Mouse (Mus musculus): Measurements from ENCODE around the gene Fam160b1. TPM values are rescaled to one million over a fixed set of nuclear protein-coding genes. Genes with fewer than 3 reads are reported as not detected.
A peak's percentile ranks its signal among the peaks of the same experiment; 100 is the strongest.

Gene Fam160b1
- total RNA-seq, 1 experiment = 8.5 TPM

DNA sequence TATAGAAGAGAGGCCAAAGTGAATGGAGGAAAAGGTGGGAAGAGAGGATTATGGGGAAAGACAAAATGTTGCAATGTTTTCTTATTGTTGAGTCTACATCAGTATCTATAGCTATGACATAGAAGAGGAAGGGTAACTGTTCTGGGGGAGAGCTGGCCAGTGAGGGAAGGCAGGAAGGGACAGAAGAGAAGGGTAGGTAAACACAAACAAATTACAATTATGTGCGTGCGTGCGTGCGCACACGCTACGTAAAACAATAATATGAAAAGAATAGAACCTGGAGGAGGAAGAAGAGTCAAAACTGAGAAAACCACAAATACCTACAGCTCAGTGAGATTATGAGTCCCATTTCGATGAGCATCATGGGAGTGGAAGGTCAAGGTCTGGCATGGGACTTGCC lies 32.2 kb upstream of the Fam160b1 start:
- TF ChIP-seq ZC3H11A (IDR thresholded peaks at IDR 0.05; ENCODE audit: borderline replicate concordance, low read depth, low read length) = no peak
- TF ChIP-seq MAFK (IDR thresholded peaks at IDR 0.05; ENCODE audit: insufficient read depth, low read depth, low read length) = no peak
- no peak for TF ChIP-seq CHD2 (IDR thresholded peaks at IDR 0.05; ENCODE audit: low read depth, low read length)
- TF ChIP-seq ZNF384 (IDR thresholded peaks at IDR 0.05; ENCODE audit: low read depth, low read length) = no peak
- TF ChIP-seq HCFC1 (IDR thresholded peaks at IDR 0.05; ENCODE audit: borderline replicate concordance, insufficient read depth, low read length) = no peak
- H3K4me3 ChIP-seq (ENCODE audit: insufficient read depth in 1 of 2, low read depth in 1 of 2, low read length in 2 of 2, poor library complexity in 1 of 2, severe bottlenecking in 1 of 2) = no peak overlapping the region
- no peak overlapping the region for H3K9ac ChIP-seq (ENCODE audit: insufficient read depth, low read depth, low read length, poor library complexity, severe bottlenecking)
- no peaks in the 10 kb centered on the region for H3K9me3 ChIP-seq (ENCODE audit: control insufficient read depth, insufficient read depth, low read depth, low read length)
- in situ Hi-C loops (cut with MboI; ENCODE audit: low sequenced_read_pairs in 2 of 2, unreplicated experiment in 2 of 2) = loop anchor here in 1 of 2 experiments (5.0 kb wide), 1 partner anchor 166 kb away; no protein-coding TSS in a partner anchor
- DNase-seq (ENCODE audit: low read depth, low spot score) = no peak
- H3K36me3 ChIP-seq (ENCODE audit: control insufficient read depth, insufficient read depth, low read length, poor library complexity, severe bottlenecking) = no peaks in the 10 kb centered on the region
- no peak overlapping the region for H3K27ac ChIP-seq (ENCODE audit: insufficient read depth, low read depth, low read length, poor library complexity, severe bottlenecking)
- peaks cover 0 to 8% of the 10 kb centered on the region in 2 experiments; a peak in 1 of 4 replicates for H3K4me1 ChIP-seq (ENCODE audit: control insufficient read depth in 2 of 2, insufficient read depth in 2 of 2, low read length in 2 of 2, poor library complexity in 1 of 2)

DNA sequence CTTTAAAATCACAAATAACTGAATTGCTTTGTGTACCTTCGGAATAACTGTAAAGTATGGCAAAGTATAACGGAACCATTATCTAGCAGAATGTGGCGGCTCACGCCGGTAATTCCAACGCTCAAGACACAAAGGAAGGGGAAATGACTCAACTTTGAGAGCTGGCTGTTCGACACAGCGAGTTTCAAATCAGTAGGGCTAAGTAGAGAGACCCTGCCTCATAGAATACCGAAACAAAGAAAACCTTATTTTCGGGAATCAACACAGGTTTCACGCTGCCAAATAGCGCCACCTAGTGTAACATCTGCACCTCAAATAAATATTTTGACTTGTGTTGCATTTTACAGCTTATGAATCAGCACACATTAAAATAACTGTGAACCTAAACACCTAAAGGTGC lies 31.7 kb upstream of the Fam160b1 start:
- DNase-seq (ENCODE audit: low read depth, low spot score) = no peak
- no peak overlapping the region for H3K9ac ChIP-seq (ENCODE audit: insufficient read depth, low read depth, low read length, poor library complexity, severe bottlenecking)
- no peak for TF ChIP-seq HCFC1 (IDR thresholded peaks at IDR 0.05; ENCODE audit: borderline replicate concordance, insufficient read depth, low read length)
- TF ChIP-seq MAFK (IDR thresholded peaks at IDR 0.05; ENCODE audit: insufficient read depth, low read depth, low read length) = no peak
- 0 out of 2 replicates have a peak, but pooled peaks have one; percentile 24 for TF ChIP-seq ZNF384 (IDR thresholded peaks at IDR 0.05; ENCODE audit: low read depth, low read length)
- no peak for TF ChIP-seq CHD2 (IDR thresholded peaks at IDR 0.05; ENCODE audit: low read depth, low read length)
- TF ChIP-seq ZC3H11A (IDR thresholded peaks at IDR 0.05; ENCODE audit: borderline replicate concordance, low read depth, low read length) = peak; percentile 57; the same call in 1 of the 2 replicates
- no peaks in the 10 kb centered on the region for H3K36me3 ChIP-seq (ENCODE audit: control insufficient read depth, insufficient read depth, low read length, poor library complexity, severe bottlenecking)
- no peak overlapping the region for H3K27ac ChIP-seq (ENCODE audit: insufficient read depth, low read depth, low read length, poor library complexity, severe bottlenecking)
- no peaks in the 10 kb centered on the region for H3K9me3 ChIP-seq (ENCODE audit: control insufficient read depth, insufficient read depth, low read depth, low read length)
- in situ Hi-C loops (cut with MboI; ENCODE audit: low sequenced_read_pairs in 2 of 2, unreplicated experiment in 2 of 2) = loop anchor here in 1 of 2 experiments (5.0 kb wide), 1 partner anchor 166 kb away; no protein-coding TSS in a partner anchor
- peaks cover 0 to 10% of the 10 kb centered on the region in 2 experiments; a peak in 1 of 4 replicates for H3K4me1 ChIP-seq (ENCODE audit: control insufficient read depth in 2 of 2, insufficient read depth in 2 of 2, low read length in 2 of 2, poor library complexity in 1 of 2)
- H3K4me3 ChIP-seq (ENCODE audit: insufficient read depth in 1 of 2, low read depth in 1 of 2, low read length in 2 of 2, poor library complexity in 1 of 2, severe bottlenecking in 1 of 2) = no peak overlapping the region

DNA sequence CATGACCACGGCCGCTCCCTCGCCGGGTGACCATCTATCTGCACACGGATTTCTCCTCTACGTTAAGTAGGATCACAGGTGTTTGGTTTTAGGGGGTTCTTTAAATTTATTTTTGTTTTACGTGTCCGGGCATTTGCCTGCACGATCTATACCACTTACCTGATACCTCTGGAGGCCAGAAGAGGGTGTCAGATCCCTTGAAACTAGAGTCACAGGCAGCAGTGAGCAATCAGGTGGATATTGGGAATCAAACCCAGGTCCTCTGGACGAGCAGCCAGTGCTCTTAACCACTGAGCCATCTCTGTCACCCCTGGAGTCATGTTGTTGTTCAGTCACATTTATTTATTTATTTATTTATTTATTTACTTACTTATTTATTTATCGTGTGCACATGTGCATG lies 30.2 kb upstream of the Fam160b1 start:
- H3K4me3 ChIP-seq (ENCODE audit: insufficient read depth in 1 of 2, low read depth in 1 of 2, low read length in 2 of 2, poor library complexity in 1 of 2, severe bottlenecking in 1 of 2) = no peak overlapping the region
- peaks cover 0 to 10% of the 10 kb centered on the region in 2 experiments; a peak in 1 of 4 replicates for H3K4me1 ChIP-seq (ENCODE audit: control insufficient read depth in 2 of 2, insufficient read depth in 2 of 2, low read length in 2 of 2, poor library complexity in 1 of 2)
- no peak for DNase-seq (ENCODE audit: low read depth, low spot score)
- no peaks in the 10 kb centered on the region for H3K36me3 ChIP-seq (ENCODE audit: control insufficient read depth, insufficient read depth, low read length, poor library complexity, severe bottlenecking)
- H3K27ac ChIP-seq (ENCODE audit: insufficient read depth, low read depth, low read length, poor library complexity, severe bottlenecking) = no peak overlapping the region
- H3K9ac ChIP-seq (ENCODE audit: insufficient read depth, low read depth, low read length, poor library complexity, severe bottlenecking) = no peak overlapping the region
- TF ChIP-seq ZNF384 (IDR thresholded peaks at IDR 0.05; ENCODE audit: low read depth, low read length) (no peak), MAFK (IDR thresholded peaks at IDR 0.05; ENCODE audit: insufficient read depth, low read depth, low read length) (no peak), HCFC1 (IDR thresholded peaks at IDR 0.05; ENCODE audit: borderline replicate concordance, insufficient read depth, low read length) (no peak), CHD2 (IDR thresholded peaks at IDR 0.05; ENCODE audit: low read depth, low read length) (no peak), ZC3H11A (IDR thresholded peaks at IDR 0.05; ENCODE audit: borderline replicate concordance, low read depth, low read length) (no peak)
- no peaks in the 10 kb centered on the region for H3K9me3 ChIP-seq (ENCODE audit: control insufficient read depth, insufficient read depth, low read depth, low read length)
- in situ Hi-C loops (cut with MboI; ENCODE audit: low sequenced_read_pairs in 2 of 2, unreplicated experiment in 2 of 2) = no loop called here

DNA sequence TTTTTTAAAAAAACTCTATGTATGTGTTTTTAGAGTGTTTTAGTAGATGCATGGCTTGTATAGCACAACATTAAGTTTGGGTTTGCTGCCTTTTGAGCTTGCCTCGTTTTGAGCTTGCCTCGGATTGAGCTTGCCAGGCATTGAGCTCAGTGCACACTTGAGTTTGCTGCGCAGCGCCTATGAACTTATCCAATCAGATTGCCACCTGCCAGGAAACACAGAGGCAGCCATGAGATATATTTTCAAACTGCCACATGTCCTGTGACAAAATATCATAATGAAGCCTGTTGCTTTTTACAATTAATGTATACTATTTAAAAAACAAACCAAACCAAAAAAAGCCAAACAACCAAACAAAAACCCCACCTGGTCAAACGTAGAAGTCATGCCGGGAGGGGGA lies 29.2 kb upstream of the Fam160b1 start:
- DNase-seq (ENCODE audit: low read depth, low spot score) = no peak
- in situ Hi-C loops (cut with MboI; ENCODE audit: low sequenced_read_pairs in 2 of 2, unreplicated experiment in 2 of 2) = no loop called here
- H3K36me3 ChIP-seq (ENCODE audit: control insufficient read depth, insufficient read depth, low read length, poor library complexity, severe bottlenecking) = no peaks in the 10 kb centered on the region
- peaks cover 0 to 11% of the 10 kb centered on the region in 2 experiments; a peak in 1 of 4 replicates for H3K4me1 ChIP-seq (ENCODE audit: control insufficient read depth in 2 of 2, insufficient read depth in 2 of 2, low read length in 2 of 2, poor library complexity in 1 of 2)
- H3K27ac ChIP-seq (ENCODE audit: insufficient read depth, low read depth, low read length, poor library complexity, severe bottlenecking) = no peak overlapping the region
- no peak overlapping the region for H3K9ac ChIP-seq (ENCODE audit: insufficient read depth, low read depth, low read length, poor library complexity, severe bottlenecking)
- H3K4me3 ChIP-seq (ENCODE audit: insufficient read depth in 1 of 2, low read depth in 1 of 2, low read length in 2 of 2, poor library complexity in 1 of 2, severe bottlenecking in 1 of 2) = no peak overlapping the region
- H3K9me3 ChIP-seq (ENCODE audit: control insufficient read depth, insufficient read depth, low read depth, low read length) = no peaks in the 10 kb centered on the region
- TF ChIP-seq ZC3H11A (IDR thresholded peaks at IDR 0.05; ENCODE audit: borderline replicate concordance, low read depth, low read length) (no peak), MAFK (IDR thresholded peaks at IDR 0.05; ENCODE audit: insufficient read depth, low read depth, low read length) (no peak), HCFC1 (IDR thresholded peaks at IDR 0.05; ENCODE audit: borderline replicate concordance, insufficient read depth, low read length) (no peak), ZNF384 (IDR thresholded peaks at IDR 0.05; ENCODE audit: low read depth, low read length) (no peak), CHD2 (IDR thresholded peaks at IDR 0.05; ENCODE audit: low read depth, low read length) (no peak)

All from ES-E14 (cell line).